Mouse (Mus musculus) MEL (cell line): ENCODE data around the gene Mrps10.

Source experiments
- CHD2 ChIP-seq: IDR thresholded peaks from 2 replicates; pipeline ENCODE4 v1.6.1; 2011; ENCODE audit warnings: low read length, improper control_type of control experiment
- HCFC1 ChIP-seq: IDR thresholded peaks from 2 replicates; pipeline ENCODE4 v1.6.1; 2012; ENCODE audit warnings: low read depth, mild to moderate bottlenecking, inconsistent platforms, low read length, improper control_type of control experiment, moderate library complexity
- TCF12 ChIP-seq: IDR thresholded peaks from 2 replicates; pipeline ENCODE4 v1.6.1; 2014; ENCODE audit warnings: low read depth, mild to moderate bottlenecking, inconsistent platforms, low read length, improper control_type of control experiment, moderate library complexity
- ZKSCAN1 ChIP-seq: IDR thresholded peaks from 2 replicates; pipeline ENCODE4 v1.6.1; 2012; ENCODE audit warnings: low read depth, mild to moderate bottlenecking, inconsistent platforms, low read length, improper control_type of control experiment, moderate library complexity

- TF ChIP-seq CHD2 (no peak), TCF12 (no peak), ZKSCAN1 (no peak), HCFC1 (no peak)
These were observed 51.5 kb downstream of the Mrps10 start for GRCm38 (mm10) chr17:47420195-47420594.
